12 mouse cellular contexts compared by ENCODE assay signal in genomic region chr15:79325742-79326141, GRCm38 (mm10). TPM values are rescaled to one million over a fixed set of nuclear protein-coding genes. Genes with fewer than 3 reads are reported as not detected.
A peak's percentile ranks its signal among the peaks of the same experiment; 100 is the strongest.
DNase-seq lines count a peak whose midpoint lies in the region; ATAC-seq and TF ChIP-seq lines count a peak whose summit lies in the region.
"Had no signal": no experiment of that assay in that cellular context is flagged by ENCODE, and none has a peak within 500 bp of the region (broad histone marks: within the 10 kb centered on the region; RNA-seq: fewer than 3 reads in every experiment).

No protein-coding gene starts in this region.

- H3K27ac ChIP-seq in heart, embryonic 13.5 days (replicated peaks), result 0 out of 2 replicates have a peak overlapping the region, but pooled peaks have one; percentile 7
- 0 out of 2 replicates have a peak overlapping the region, but pooled peaks have one; percentile 94 for H3K27ac ChIP-seq in midbrain, embryonic 10.5 days (replicated peaks)
- H3K27ac ChIP-seq in midbrain, embryonic 11.5 days (ENCODE audit: low read depth, low read length), result no peak overlapping the region
- H3K27ac ChIP-seq in intestine, embryonic 14.5 days (ENCODE audit: low read depth), result no peak overlapping the region
- H3K27ac ChIP-seq in liver, embryonic 14.5 days, result no peak overlapping the region
- H3K27ac ChIP-seq: embryonic facial prominence, embryonic 12.5 days had no signal

- H3K27me3 ChIP-seq in heart, embryonic 13.5 days (replicated peaks), result no peaks in the 10 kb centered on the region
- H3K27me3 ChIP-seq in midbrain, embryonic 10.5 days (ENCODE audit: low read depth, poor library complexity, severe bottlenecking), result no peaks in the 10 kb centered on the region
- H3K27me3 ChIP-seq in midbrain, embryonic 11.5 days (ENCODE audit: control insufficient read depth, insufficient read depth, low read length), result no peaks in the 10 kb centered on the region
- H3K27me3 ChIP-seq in intestine, embryonic 14.5 days (replicated peaks; ENCODE audit: control insufficient read depth, insufficient read depth, low read length), result no peaks in the 10 kb centered on the region
- H3K27me3 ChIP-seq in liver, embryonic 14.5 days (ENCODE audit: control insufficient read depth, insufficient read depth, low read length), result no peaks in the 10 kb centered on the region
- H3K27me3 ChIP-seq: embryonic facial prominence, embryonic 12.5 days; midbrain, embryonic 15.5 days; Patski had no signal

- no peak overlapping the region for H3K9ac ChIP-seq in heart, embryonic 13.5 days
- no peak overlapping the region for H3K9ac ChIP-seq in midbrain, embryonic 11.5 days (ENCODE audit: low read length)
- H3K9ac ChIP-seq in intestine, embryonic 14.5 days (ENCODE audit: low read length), result no peak overlapping the region
- H3K9ac ChIP-seq in liver, embryonic 14.5 days (replicated peaks), result no peak overlapping the region
- H3K9ac ChIP-seq: embryonic facial prominence, embryonic 12.5 days; midbrain, embryonic 15.5 days had no signal

- TF ChIP-seq CTCF in liver, embryonic 14.5 days (IDR thresholded peaks at IDR 0.05; ENCODE audit: low read depth), result no peak

- no peak for ATAC-seq in heart, embryonic 13.5 days (ENCODE audit: extremely low read depth, insufficient number of reproducible peaks, low FRiP score, low TSS enrichment)
- ATAC-seq in midbrain, embryonic 11.5 days (ENCODE audit: low FRiP score), result no peak
- no peak for ATAC-seq in intestine, embryonic 14.5 days (replicated peaks; ENCODE audit: low FRiP score, low TSS enrichment, low read depth)
- ATAC-seq in liver, embryonic 14.5 days (ENCODE audit: insufficient read depth), result no peak
- ATAC-seq: midbrain, embryonic 15.5 days; Patski had no signal

- no peaks in the 10 kb centered on the region for H3K9me3 ChIP-seq in heart, embryonic 13.5 days
- no peaks in the 10 kb centered on the region for H3K9me3 ChIP-seq in midbrain, embryonic 10.5 days (replicated peaks)
- H3K9me3 ChIP-seq in midbrain, embryonic 11.5 days (ENCODE audit: control insufficient read depth, low read length), result no peaks in the 10 kb centered on the region
- H3K9me3 ChIP-seq in intestine, embryonic 14.5 days (ENCODE audit: control insufficient read depth, low read length), result no peaks in the 10 kb centered on the region
- no peaks in the 10 kb centered on the region for H3K9me3 ChIP-seq in liver, embryonic 14.5 days (ENCODE audit: control insufficient read depth, low read length)
- H3K9me3 ChIP-seq: embryonic facial prominence, embryonic 12.5 days; midbrain, embryonic 15.5 days had no signal

- no peak overlapping the region for H3K4me3 ChIP-seq in heart, embryonic 13.5 days
- no peak overlapping the region for H3K4me3 ChIP-seq in midbrain, embryonic 10.5 days
- H3K4me3 ChIP-seq in midbrain, embryonic 11.5 days (ENCODE audit: low read depth, low read length), result no peak overlapping the region
- H3K4me3 ChIP-seq in intestine, embryonic 14.5 days (ENCODE audit: low read depth, low read length), result no peak overlapping the region
- H3K4me3 ChIP-seq in liver, embryonic 14.5 days (ENCODE audit: insufficient read depth in 1 of 2, low read depth in 2 of 2, low read length in 2 of 2), result no peak overlapping the region
- H3K4me3 ChIP-seq: embryonic facial prominence, embryonic 12.5 days; midbrain, embryonic 15.5 days had no signal

- WGBS in heart, embryonic 13.5 days, result 57% methylated on average over 3 of the region's 3 CpGs
- WGBS in midbrain, embryonic 10.5 days, result 79% methylated on average over 3 of the region's 3 CpGs
- WGBS in midbrain, embryonic 11.5 days, result 87% methylated on average over 3 of the region's 3 CpGs
- 58% methylated on average over 3 of the region's 3 CpGs for WGBS in intestine, embryonic 14.5 days
- WGBS in liver, embryonic 14.5 days (ENCODE audit: insufficient replicate concordance), result 44% methylated on average over 3 of the region's 3 CpGs

- no peak for DNase-seq in heart, adult 8-10 months (ENCODE audit: low spot score)
- no peak for DNase-seq in midbrain, embryonic 10.5 days (ENCODE audit: low spot score)
- DNase-seq in midbrain, embryonic 11.5 days (ENCODE audit: low spot score, missing footprints), result no peak
- no peak for DNase-seq in intestine, embryonic 14.5 days (ENCODE audit: low spot score)
- no peak for DNase-seq in liver, embryonic 14.5 days (ENCODE audit: low read depth in 3 of 3, low spot score in 3 of 3)
- no peak for DNase-seq in MN1 (ENCODE audit: low spot score)
- DNase-seq in urinary bladder, postnatal 14 days (ENCODE audit: low spot score), result no peak

- H3K36me3 ChIP-seq in heart, embryonic 13.5 days, result no peaks in the 10 kb centered on the region
- H3K36me3 ChIP-seq in midbrain, embryonic 10.5 days, result no peaks in the 10 kb centered on the region
- no peaks in the 10 kb centered on the region for H3K36me3 ChIP-seq in midbrain, embryonic 11.5 days (ENCODE audit: control insufficient read depth, insufficient read depth, low read length)
- H3K36me3 ChIP-seq in intestine, embryonic 14.5 days (ENCODE audit: control insufficient read depth, insufficient read depth, low read length), result no peaks in the 10 kb centered on the region
- H3K36me3 ChIP-seq in liver, embryonic 14.5 days (replicated peaks; ENCODE audit: control insufficient read depth, insufficient read depth, low read depth), result no peaks in the 10 kb centered on the region
- H3K36me3 ChIP-seq: embryonic facial prominence, embryonic 12.5 days; midbrain, embryonic 15.5 days had no signal

- peaks cover 60% of the 10 kb centered on the region for H3K4me1 ChIP-seq in heart, embryonic 13.5 days
- H3K4me1 ChIP-seq in midbrain, embryonic 10.5 days, result peaks cover 51% of the 10 kb centered on the region
- peaks cover 16% of the 10 kb centered on the region for H3K4me1 ChIP-seq in midbrain, embryonic 11.5 days (ENCODE audit: control insufficient read depth, insufficient read depth, low read length)
- H3K4me1 ChIP-seq in intestine, embryonic 14.5 days (replicated peaks; ENCODE audit: control insufficient read depth, insufficient read depth, low read length), result peaks cover 23% of the 10 kb centered on the region
- H3K4me1 ChIP-seq in liver, embryonic 14.5 days (replicated peaks; ENCODE audit: control insufficient read depth in 2 of 2, insufficient read depth in 2 of 2, low read length in 1 of 2), result peaks cover 24 to 58% of the 10 kb centered on the region in 2 experiments

- TF ChIP-seq EP300 in liver, embryonic 14.5 days (IDR thresholded peaks at IDR 0.05; ENCODE audit: low read depth), result no peak

- no peak overlapping the region for H3K4me2 ChIP-seq in heart, embryonic 13.5 days
- no peak overlapping the region for H3K4me2 ChIP-seq in midbrain, embryonic 11.5 days
- H3K4me2 ChIP-seq in intestine, embryonic 14.5 days (ENCODE audit: low read length), result peak overlapping the region; percentile 83; the same call in 1 of the 2 replicates
- peak overlapping the region; percentile 73 for H3K4me2 ChIP-seq in liver, embryonic 14.5 days (ENCODE audit: low read depth)
- H3K4me2 ChIP-seq: embryonic facial prominence, embryonic 12.5 days; midbrain, embryonic 15.5 days had no signal

RNA-seq across cellular contexts. Expression of gene Pla2g6, which starts 2.4 kb away (rescaled TPM):
- 12.2 and 12.7 TPM in 2 replicates for polyA plus RNA-seq in heart, embryonic 13.5 days (2015; fragmentation: Nextera tagmentation; extraction: Ambion mirVana)
- total RNA-seq in heart, adult 8-10 months (2022), result 10 to 100 TPM; 11.6 to 15.6 (median 13.4) TPM
- 20.4 and 26.8 TPM in 2 replicates for polyA plus RNA-seq in midbrain, embryonic 10.5 days (2016; fragmentation: Nextera tagmentation; extraction: Ambion mirVana)
- 18.4 and 20.6 TPM in 2 replicates for polyA plus RNA-seq in midbrain, embryonic 11.5 days (2014; fragmentation: Nextera tagmentation; extraction: Ambion mirVana)
- 17.0 and 20.7 TPM in 2 replicates for polyA plus RNA-seq in intestine, embryonic 14.5 days (2014; fragmentation: Nextera tagmentation; extraction: Ambion mirVana)
- 10.5 and 11.8 TPM in 2 replicates for polyA plus RNA-seq in liver, embryonic 14.5 days (2012; rRNA removed)
- 7.9 and 9.9 TPM in 2 replicates for polyA plus RNA-seq in liver, embryonic 14.5 days (2014; fragmentation: Nextera tagmentation; extraction: Ambion mirVana)

RNA-seq across cellular contexts. Expression of gene Maff, which starts 20.7 kb away (rescaled TPM):
- 1.7 and 2.0 TPM in 2 replicates for polyA plus RNA-seq in heart, embryonic 13.5 days (2015; fragmentation: Nextera tagmentation; extraction: Ambion mirVana)
- 10 to 100 TPM in 2 of 4 experiments, 1 to 10 TPM in 2; 5.7 to 11.1 (median 9.9) TPM for total RNA-seq in heart, adult 8-10 months (2022)
- polyA plus RNA-seq in midbrain, embryonic 10.5 days (2016; fragmentation: Nextera tagmentation; extraction: Ambion mirVana), result 1.3 TPM in 2 replicates
- 1.0 and 2.3 TPM in 2 replicates for polyA plus RNA-seq in midbrain, embryonic 11.5 days (2014; fragmentation: Nextera tagmentation; extraction: Ambion mirVana)
- polyA plus RNA-seq in intestine, embryonic 14.5 days (2014; fragmentation: Nextera tagmentation; extraction: Ambion mirVana), result 6.4 and 8.9 TPM in 2 replicates
- polyA plus RNA-seq in liver, embryonic 14.5 days (2012; rRNA removed), result 1.8 TPM in 2 replicates
- 0.80 and 1.1 TPM in 2 replicates for polyA plus RNA-seq in liver, embryonic 14.5 days (2014; fragmentation: Nextera tagmentation; extraction: Ambion mirVana)

RNA-seq across cellular contexts. Expression of gene Baiap2l2, which starts 40.4 kb away (rescaled TPM):
- polyA plus RNA-seq in heart, embryonic 13.5 days (2015; fragmentation: Nextera tagmentation; extraction: Ambion mirVana), result 10.6 and 12.4 TPM in 2 replicates
- total RNA-seq in heart, adult 8-10 months (2022), result 1 to 10 TPM in 1 of 4 experiments, under 1 TPM in 1, not detected in 2; 0.54 to 1.3 TPM
- polyA plus RNA-seq in midbrain, embryonic 10.5 days (2016; fragmentation: Nextera tagmentation; extraction: Ambion mirVana), result 1.1 and 2.4 TPM in 2 replicates
- 0.27 and 1.5 TPM in 2 replicates for polyA plus RNA-seq in midbrain, embryonic 11.5 days (2014; fragmentation: Nextera tagmentation; extraction: Ambion mirVana)
- 4.8 and 9.4 TPM in 2 replicates for polyA plus RNA-seq in intestine, embryonic 14.5 days (2014; fragmentation: Nextera tagmentation; extraction: Ambion mirVana)
- polyA plus RNA-seq in liver, embryonic 14.5 days (2012; rRNA removed), result 3.9 and 7.9 TPM in 2 replicates
- 1.2 and 1.9 TPM in 2 replicates for polyA plus RNA-seq in liver, embryonic 14.5 days (2014; fragmentation: Nextera tagmentation; extraction: Ambion mirVana)
- total RNA-seq: liver, adult 2 months had no signal

Comparison
In these comparisons a context has a peak if more than half of its experiments do, and no peak if none do; other contexts are left out.
1. H3K27ac ChIP-seq: peak in heart, embryonic 13.5 days (single experiment) and midbrain, embryonic 10.5 days (single experiment); none in midbrain, embryonic 11.5 days (single experiment), intestine, embryonic 14.5 days (single experiment) and liver, embryonic 14.5 days (single experiment).
2. H3K4me2 ChIP-seq: peak in intestine, embryonic 14.5 days (single experiment) and liver, embryonic 14.5 days (single experiment); none in heart, embryonic 13.5 days (single experiment) and midbrain, embryonic 11.5 days (single experiment).